8 mouse cellular contexts compared by ENCODE assay signal in the genomic region with DNA sequence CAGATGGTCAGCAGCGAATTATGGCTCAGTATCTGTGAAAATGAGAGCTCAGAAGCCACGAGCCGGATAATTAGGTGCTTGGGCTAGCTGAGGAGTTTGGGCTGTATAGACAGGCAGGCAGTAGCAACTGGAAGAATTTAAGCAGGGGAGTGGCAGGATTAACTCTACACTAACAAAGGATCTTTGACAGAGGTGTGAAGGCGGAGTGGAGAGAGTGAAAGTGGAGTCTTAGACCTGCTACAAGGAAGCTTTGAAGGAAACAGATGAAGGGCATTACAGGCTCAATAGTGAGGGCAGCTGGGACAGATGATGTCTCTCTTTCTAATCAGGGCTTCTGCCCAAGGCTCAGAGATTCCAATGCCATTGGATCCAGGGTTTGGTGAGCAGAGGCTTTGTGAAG. TPM values are rescaled to one million over a fixed set of nuclear protein-coding genes. Genes with fewer than 3 reads are reported as not detected.
DNase-seq lines count a peak whose midpoint lies in the region; ATAC-seq and TF ChIP-seq lines count a peak whose summit lies in the region.
"Had no signal": no experiment of that assay in that cellular context is flagged by ENCODE, and none has a peak within 500 bp of the region (broad histone marks: within the 10 kb centered on the region; RNA-seq: fewer than 3 reads in every experiment).

No protein-coding gene starts in this region.

- WGBS in forebrain, embryonic 13.5 days: 10% methylated on average over 4 of the region's 4 CpGs
- WGBS in liver, embryonic 15.5 days (ENCODE audit: insufficient replicate concordance): 78% methylated on average over 4 of the region's 4 CpGs

- no peak for TF ChIP-seq POLR2A in brain, embryonic 14.5 days (IDR thresholded peaks at IDR 0.05; ENCODE audit: borderline replicate concordance, extremely low read depth, insufficient read depth, insufficient read length, poor library complexity, severe bottlenecking)

- ATAC-seq in forebrain, embryonic 13.5 days: no peak
- ATAC-seq in liver, embryonic 15.5 days (ENCODE audit: insufficient read depth): no peak
- no peak for ATAC-seq in cerebellum, adult (ENCODE audit: insufficient number of reproducible peaks, low FRiP score, low TSS enrichment)

- no peak for DNase-seq in layer of hippocampus, adult 2 months (ENCODE audit: low spot score in 2 of 2)
- no peak for DNase-seq in layer of hippocampus, adult 8-10 months (ENCODE audit: low spot score in 2 of 2)
- DNase-seq in brain, embryonic 14.5 days (ENCODE audit: low read depth): peak; percentile 32
- DNase-seq in right cerebral cortex, adult 18-20 months: no peak
- DNase-seq: layer of hippocampus, adult 9-11 months had no signal

- TF ChIP-seq CTCF in layer of hippocampus, adult 2 months (conservative IDR thresholded peaks at IDR 0.05): no peak
- TF ChIP-seq CTCF in brain, embryonic 14.5 days (IDR thresholded peaks at IDR 0.05; ENCODE audit: borderline replicate concordance, extremely low read depth, insufficient read depth, insufficient read length): no peak

- H3K9me3 ChIP-seq in forebrain, embryonic 13.5 days (replicated peaks): no peaks in the 10 kb centered on the region
- no peaks in the 10 kb centered on the region for H3K9me3 ChIP-seq in liver, embryonic 15.5 days (replicated peaks)

- H3K9ac ChIP-seq in forebrain, embryonic 13.5 days: no peak overlapping the region
- H3K9ac ChIP-seq in liver, embryonic 15.5 days: no peak overlapping the region

- H3K27ac ChIP-seq in layer of hippocampus, adult 2 months: no peak overlapping the region
- H3K27ac ChIP-seq in forebrain, embryonic 13.5 days: no peak overlapping the region
- H3K27ac ChIP-seq in liver, embryonic 15.5 days (replicated peaks): peak overlapping the region; percentile 35; the same call in 1 of the 2 replicates

- H3K27me3 ChIP-seq in forebrain, embryonic 13.5 days: no peaks in the 10 kb centered on the region
- H3K27me3 ChIP-seq in liver, embryonic 15.5 days: no peaks in the 10 kb centered on the region

- peak overlapping the region; percentile 95 for H3K4me2 ChIP-seq in forebrain, embryonic 13.5 days
- H3K4me2 ChIP-seq in liver, embryonic 15.5 days: peak overlapping the region; percentile 80

- H3K4me3 ChIP-seq in layer of hippocampus, adult 2 months: peak overlapping the region; percentile 89; the same call in 1 of the 2 replicates
- H3K4me3 ChIP-seq in forebrain, embryonic 13.5 days: no peak overlapping the region
- H3K4me3 ChIP-seq in liver, embryonic 15.5 days (replicated peaks): peak overlapping the region; percentile 90

- no peaks in the 10 kb centered on the region for H3K36me3 ChIP-seq in forebrain, embryonic 13.5 days (ENCODE audit: poor library complexity, severe bottlenecking)
- 0 out of 2 replicates have a peak, but pooled peaks cover 2% of the 10 kb centered on the region for H3K36me3 ChIP-seq in liver, embryonic 15.5 days (replicated peaks)

- peaks cover 34% of the 10 kb centered on the region for H3K4me1 ChIP-seq in forebrain, embryonic 13.5 days
- peaks cover 58% of the 10 kb centered on the region for H3K4me1 ChIP-seq in liver, embryonic 15.5 days (replicated peaks)

RNA-seq across cellular contexts. Expression of a gene that starts 1.1 kb away (rescaled TPM):
- total RNA-seq in layer of hippocampus, adult 2 months (2021): 1 to 10 TPM; 2.0 to 2.2 TPM
- total RNA-seq in layer of hippocampus, adult 8-10 months (2022): 1 to 10 TPM; 2.2 to 3.2 (median 2.6) TPM
- polyA plus RNA-seq in brain, embryonic 14.5 days (2012; rRNA removed): 0.60 and 0.98 TPM in 2 replicates
- polyA plus RNA-seq in forebrain, embryonic 13.5 days (2015; fragmentation: Nextera tagmentation; extraction: Ambion mirVana): 2.4 and 2.7 TPM in 2 replicates
- polyA plus RNA-seq in liver, embryonic 15.5 days (2015; fragmentation: Nextera tagmentation; extraction: Ambion mirVana): 2.8 and 3.1 TPM in 2 replicates

RNA-seq across cellular contexts. Expression of a gene that starts 1.2 kb away (rescaled TPM):
- total RNA-seq in layer of hippocampus, adult 2 months (2021): 100 to 1,000 TPM; 145 to 155 TPM
- total RNA-seq in layer of hippocampus, adult 8-10 months (2022): 100 to 1,000 TPM; 145 to 175 (median 158) TPM
- 145 and 157 TPM in 2 replicates for polyA plus RNA-seq in brain, embryonic 14.5 days (2012; rRNA removed)
- 94.2 and 109 TPM in 2 replicates for polyA plus RNA-seq in forebrain, embryonic 13.5 days (2015; fragmentation: Nextera tagmentation; extraction: Ambion mirVana)
- 69.4 and 73.5 TPM in 2 replicates for polyA plus RNA-seq in liver, embryonic 15.5 days (2015; fragmentation: Nextera tagmentation; extraction: Ambion mirVana)

RNA-seq across cellular contexts. Expression of a gene that starts 41.6 kb away (rescaled TPM):
- 10 to 100 TPM; 39.0 to 40.0 TPM for total RNA-seq in layer of hippocampus, adult 2 months (2021)
- total RNA-seq in layer of hippocampus, adult 8-10 months (2022): 10 to 100 TPM; 35.8 to 43.4 (median 39.8) TPM
- polyA plus RNA-seq in brain, embryonic 14.5 days (2012; rRNA removed): 26.9 and 28.2 TPM in 2 replicates
- polyA plus RNA-seq in forebrain, embryonic 13.5 days (2015; fragmentation: Nextera tagmentation; extraction: Ambion mirVana): 8.6 and 12.2 TPM in 2 replicates
- 0.56 and 0.64 TPM in 2 replicates for polyA plus RNA-seq in liver, embryonic 15.5 days (2015; fragmentation: Nextera tagmentation; extraction: Ambion mirVana)
